Mouse (Mus musculus) left cerebral cortex, postnatal 10 days (tissue): ENCODE measurements at regions not wholly inside any gene's neighbourhood (a gene's known extent, or its start where the extent isn't known, plus 50 kb on each side); places are given as distances from the start of the nearest gene placed in this dataset.
"Not testable (repeated sequence)": the region's sequence is repeated elsewhere in the genome, so short reads cannot be mapped to it uniquely, and the experiment has no call there.

Experiments used
- DNase-seq, 2 experiments: peaks; one replicate each; pipeline ENCODE4 v3.0.0; 2021 to 2022; ENCODE audit warnings: low spot score in 2 of 2, mixed read lengths in 1 of 2; ENCODE audit errors: extremely low spot score in 1 of 2
- intact Hi-C: fragments of 180-260 bp; cut with DNase I; formaldehyde crosslinking; loops from one replicate; pipeline ENCODE4 v1.15.1; 2025

DNA sequence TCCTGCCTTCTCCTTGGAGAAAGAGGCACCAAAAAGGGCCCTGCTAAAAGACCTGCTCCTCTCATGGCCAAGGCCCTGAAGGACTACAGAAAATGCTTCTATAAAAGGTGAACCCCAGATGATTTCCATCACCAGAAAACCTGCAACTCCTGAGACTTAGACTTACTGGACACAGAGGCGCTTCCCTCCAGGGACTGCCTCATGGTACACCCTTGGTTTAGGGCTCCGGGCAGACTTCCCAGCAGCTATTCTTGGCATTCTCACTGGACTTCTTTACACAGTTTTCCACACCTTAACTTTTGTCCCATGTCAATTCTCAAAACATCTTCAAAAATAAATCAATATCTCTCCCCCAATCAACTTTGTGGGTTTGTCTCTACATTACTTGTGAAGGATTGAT lies 393.2 kb downstream of the Gpm6a start:
- intact Hi-C loops, DNase-seq: not testable (repeated sequence)

DNA sequence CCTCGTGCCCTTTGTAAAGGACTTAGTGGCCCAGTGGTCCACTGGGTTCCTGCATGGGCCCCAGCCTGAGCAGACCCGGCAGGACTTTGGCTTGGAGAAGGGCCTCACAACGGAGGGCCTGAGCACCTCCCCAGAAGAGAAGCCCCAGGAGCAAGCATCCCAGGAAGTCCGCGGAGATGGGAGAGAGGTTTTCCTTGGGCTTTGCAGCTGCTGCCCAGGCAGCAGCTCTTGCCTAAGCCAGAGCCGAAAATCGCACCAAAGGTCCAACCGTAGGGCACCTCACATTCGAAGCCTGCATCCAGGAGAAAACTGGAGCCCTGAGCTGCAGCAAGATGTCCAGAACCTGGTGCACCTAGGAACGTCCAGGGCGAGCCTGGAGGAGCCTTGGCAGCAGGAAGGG lies 405.2 kb downstream of the Gpm6a start:
- intact Hi-C loops, DNase-seq: not testable (repeated sequence)

DNA sequence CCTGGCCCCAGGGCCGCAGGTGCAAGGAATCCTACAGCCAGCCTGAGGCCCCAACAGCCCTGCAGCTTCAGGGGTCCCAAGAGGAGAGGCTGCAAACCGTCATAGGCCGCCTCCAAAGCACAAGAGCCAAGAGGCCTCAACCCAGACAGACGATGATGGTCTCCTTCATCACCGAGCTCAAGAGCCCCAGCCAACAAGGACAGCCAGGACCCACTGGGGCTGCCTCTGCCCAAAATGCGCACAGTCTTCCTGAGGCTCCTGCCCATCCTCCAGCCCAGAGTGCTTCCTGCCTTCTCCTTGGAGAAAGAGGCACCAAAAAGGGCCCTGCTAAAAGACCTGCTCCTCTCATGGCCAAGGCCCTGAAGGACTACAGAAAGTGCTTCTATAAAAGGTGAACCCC lies 412.8 kb downstream of the Gpm6a start:
- DNase-seq, intact Hi-C loops: not testable (repeated sequence)

DNA sequence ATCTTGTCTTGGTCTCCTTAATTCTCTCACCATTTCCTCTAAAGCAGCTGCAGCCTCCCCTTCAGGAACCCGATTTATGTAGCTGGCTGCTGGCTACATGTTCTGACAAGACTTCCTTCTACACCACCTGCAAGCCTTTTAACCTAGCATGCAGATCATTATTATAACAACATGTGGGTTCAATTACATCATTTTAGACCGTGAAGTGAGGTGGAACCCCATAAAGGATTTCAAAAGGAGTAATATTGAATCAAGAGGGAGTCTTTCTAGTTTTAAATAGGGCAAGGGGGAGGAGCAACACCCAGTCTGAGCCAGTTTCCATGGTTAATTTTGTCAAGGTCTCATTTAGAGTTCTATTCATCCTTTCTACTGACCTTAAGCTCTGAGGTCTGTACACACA lies 442.4 kb downstream of the Gpm6a start:
- no peak for DNase-seq
- intact Hi-C loops = no loop called here

DNA sequence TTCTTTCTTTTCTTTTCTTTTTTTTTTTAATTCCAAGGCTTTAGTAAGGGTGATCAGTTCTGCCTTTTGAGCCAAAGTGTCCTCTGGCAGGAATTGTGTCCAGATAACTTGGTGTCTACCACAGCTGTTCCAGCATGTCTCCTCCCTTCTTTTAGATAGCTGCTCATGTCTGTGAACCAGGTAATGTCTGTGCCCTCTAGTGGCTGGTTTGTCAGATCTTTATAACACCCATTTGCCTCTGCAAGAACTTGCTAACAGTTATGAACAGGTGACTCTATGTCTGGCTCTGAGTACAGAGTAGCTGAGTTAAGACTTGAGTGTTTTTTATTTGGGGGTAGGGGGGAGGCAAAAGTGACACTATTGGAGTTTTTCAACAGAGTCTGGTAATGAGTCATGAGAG lies 443.7 kb downstream of the Gpm6a start:
- no peak for DNase-seq
- intact Hi-C loops = no loop called here

DNA sequence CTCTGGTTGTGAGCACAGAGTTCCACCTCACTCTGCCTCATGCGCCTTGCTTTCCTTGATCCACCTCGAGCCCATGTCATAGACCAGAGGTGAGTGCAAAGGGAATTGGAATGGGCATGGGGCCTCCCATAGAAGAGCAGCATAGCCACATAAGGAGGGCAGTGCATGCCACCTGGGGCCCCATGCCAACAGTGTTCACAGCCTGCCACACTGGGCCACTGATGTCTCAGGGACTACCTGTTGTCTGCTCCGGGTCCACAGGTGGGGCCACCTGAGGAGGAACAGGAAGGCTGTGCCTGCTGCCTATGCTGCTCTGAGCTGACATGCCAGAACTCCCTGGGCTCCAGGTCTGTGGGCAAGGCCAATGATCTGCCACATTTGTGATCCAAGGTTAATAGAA lies 445.8 kb downstream of the Gpm6a start:
- DNase-seq = no peak
- intact Hi-C loops = loop anchor here (10.0 kb wide), 2 partner anchors 64 to 1084 kb away; no protein-coding TSS in a partner anchor

DNA sequence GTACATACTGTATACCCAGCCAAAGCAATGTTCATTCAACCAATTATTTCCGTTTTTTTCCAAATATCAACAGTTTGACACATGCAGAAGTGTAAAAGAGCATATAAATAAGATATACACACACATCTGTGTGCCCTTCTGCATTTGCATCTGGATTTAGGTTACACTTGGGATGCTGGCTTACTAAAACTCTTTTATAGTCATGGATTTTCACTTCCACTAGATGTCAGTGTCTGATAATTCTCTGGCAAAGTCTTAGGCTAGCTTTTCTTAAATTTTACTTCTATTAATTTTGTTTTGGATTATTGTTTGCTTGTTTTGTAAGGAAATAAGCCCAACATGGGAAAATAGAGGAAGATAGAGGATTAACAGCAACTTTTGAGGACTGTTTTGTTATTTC lies 452.3 kb downstream of the Gpm6a start:
- DNase-seq = not testable (repeated sequence)

More for the DNA sequence above, 452.3 kb downstream of the Gpm6a start:
- intact Hi-C loops = loop anchor here (1.0 to 10.0 kb wide), 3 partner anchors 58 to 1078 kb away; no protein-coding TSS in a partner anchor
